Mouse (Mus musculus): ENCODE results near the gene Asic2.

- TF ChIP-seq CTCF (conservative IDR thresholded peaks at IDR 0.05; ENCODE audit: insufficient read depth, insufficient read length, low read depth, low read length), result no peak
- no peak for TF ChIP-seq POLR2A (IDR thresholded peaks at IDR 0.05; ENCODE audit: low read depth, low read length)
These were observed 596.7 kb downstream of the Asic2 start for GRCm38 (mm10) chr11:81371545-81371944.
